Mouse (Mus musculus): ENCODE results near the gene Sept9. TPM values are rescaled to one million over a fixed set of nuclear protein-coding genes. Genes with fewer than 3 reads are reported as not detected.

Gene Sept9
- polyA plus RNA-seq, 1 experiment from 2014 or later, result 50.6 TPM

DNA sequence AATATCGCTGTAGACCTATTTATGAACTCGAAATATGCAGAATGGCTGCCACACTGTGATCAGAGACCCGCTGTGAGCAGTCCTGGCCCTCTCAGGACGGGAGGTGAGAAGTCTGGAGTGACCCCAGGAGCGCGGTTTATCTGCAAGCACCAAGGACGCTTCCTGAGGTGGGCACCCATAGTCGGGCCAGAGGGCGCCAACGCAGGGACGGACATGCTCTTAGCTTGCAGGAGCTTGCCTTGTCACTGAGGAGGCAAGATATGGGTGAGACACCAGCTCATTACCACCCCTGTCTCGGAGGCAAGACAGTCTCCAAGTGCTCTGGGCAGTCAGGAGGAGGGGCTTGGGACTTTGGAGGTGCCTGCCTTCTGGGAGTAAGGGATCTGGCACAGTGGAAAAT is 2.4 kb downstream of the Sept9 start:
- WGBS, result 79% methylated on average over 12 of the region's 12 CpGs
- peaks cover 29% of the 10 kb centered on the region for H3K4me1 ChIP-seq (replicated peaks)
- no peak for ATAC-seq (replicated peaks; ENCODE audit: insufficient number of reproducible peaks, insufficient read depth, low FRiP score, low read depth)
- H3K27me3 ChIP-seq, result peaks cover 62% of the 10 kb centered on the region
- H3K9me3 ChIP-seq (replicated peaks), result no peaks in the 10 kb centered on the region
- no peaks in the 10 kb centered on the region for H3K36me3 ChIP-seq
- H3K27ac ChIP-seq, result no peak overlapping the region
- H3K4me3 ChIP-seq, result no peak overlapping the region
- no peak overlapping the region for H3K9ac ChIP-seq
- H3K4me2 ChIP-seq, result no peak overlapping the region

DNA sequence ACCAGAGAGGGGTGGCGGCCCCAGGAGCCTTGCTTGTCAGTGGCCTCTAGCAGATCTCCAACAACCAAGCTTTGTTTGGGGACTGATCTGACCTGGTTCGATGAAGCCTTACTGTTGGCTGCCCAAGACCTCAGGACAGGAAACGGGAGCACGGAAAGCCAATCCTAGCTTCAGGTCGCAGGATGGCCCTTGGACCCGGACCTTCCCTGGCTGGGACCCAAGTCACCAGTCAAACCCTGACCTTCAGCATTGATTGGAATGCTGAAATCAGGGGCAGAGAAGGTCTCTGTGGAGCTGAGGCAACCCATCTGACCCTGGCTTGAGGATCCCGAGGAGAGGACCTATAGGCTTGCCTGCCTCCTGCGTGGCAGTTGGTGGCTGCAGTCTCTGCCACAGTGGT is 5.1 kb downstream of the Sept9 start:
- ATAC-seq (replicated peaks; ENCODE audit: insufficient number of reproducible peaks, insufficient read depth, low FRiP score, low read depth), result no peak
- Histone ChIP-seq H3K27me3 (peaks cover 39% of the 10 kb centered on the region), H3K4me2 (no peak overlapping the region), H3K27ac (no peak overlapping the region), H3K36me3 (no peaks in the 10 kb centered on the region), H3K4me3 (no peak overlapping the region), H3K4me1 (replicated peaks) (peaks cover 22% of the 10 kb centered on the region), H3K9ac (no peak overlapping the region), H3K9me3 (replicated peaks) (no peaks in the 10 kb centered on the region)
- WGBS, result 64% methylated on average over 8 of the region's 8 CpGs

GRCm38 (mm10) chr11:117205042-117205441 is 5.6 kb downstream of the Sept9 start:
- ATAC-seq (replicated peaks; ENCODE audit: insufficient number of reproducible peaks, insufficient read depth, low FRiP score, low read depth), result no peak

GRCm38 (mm10) chr11:117205447-117205846 is 6.0 kb downstream of the Sept9 start:
- H3K4me1 ChIP-seq (replicated peaks), result peaks cover 13% of the 10 kb centered on the region
- 85% methylated on average over 9 of the region's 9 CpGs for WGBS

More at GRCm38 (mm10) chr11:117205042-117205441, 5.6 kb downstream of the Sept9 start:
- Histone ChIP-seq H3K36me3 (no peaks in the 10 kb centered on the region), H3K4me2 (no peak overlapping the region), H3K4me3 (no peak overlapping the region), H3K27me3 (peaks cover 37% of the 10 kb centered on the region), H3K27ac (no peak overlapping the region), H3K4me1 (replicated peaks) (peaks cover 17% of the 10 kb centered on the region), H3K9ac (no peak overlapping the region), H3K9me3 (replicated peaks) (no peaks in the 10 kb centered on the region)
- 70% methylated on average over 6 of the region's 6 CpGs for WGBS

GRCm38 (mm10) chr11:117207436-117207835 is 8.0 kb downstream of the Sept9 start:
- H3K36me3 ChIP-seq, result no peaks in the 10 kb centered on the region
- peaks cover 15% of the 10 kb centered on the region; the same call in 1 of the 2 replicates for H3K27me3 ChIP-seq
- no peak overlapping the region for H3K27ac ChIP-seq

More at GRCm38 (mm10) chr11:117205447-117205846, 6.0 kb downstream of the Sept9 start:
- ATAC-seq (replicated peaks; ENCODE audit: insufficient number of reproducible peaks, insufficient read depth, low FRiP score, low read depth), result no peak
- no peak overlapping the region for H3K27ac ChIP-seq
- no peaks in the 10 kb centered on the region for H3K36me3 ChIP-seq
- H3K4me3 ChIP-seq, result no peak overlapping the region
- no peak overlapping the region for H3K4me2 ChIP-seq
- H3K9ac ChIP-seq, result no peak overlapping the region
- H3K27me3 ChIP-seq, result peaks cover 34% of the 10 kb centered on the region
- H3K9me3 ChIP-seq (replicated peaks), result no peaks in the 10 kb centered on the region

GRCm38 (mm10) chr11:117208151-117208673 is 8.8 kb downstream of the Sept9 start:
- Histone ChIP-seq H3K4me1 (replicated peaks) (peaks cover 7% of the 10 kb centered on the region; the same call in 1 of the 2 replicates), H3K9ac (no peak overlapping the region), H3K27ac (no peak overlapping the region), H3K36me3 (no peaks in the 10 kb centered on the region), H3K27me3 (peaks cover 13% of the 10 kb centered on the region; the same call in 1 of the 2 replicates), H3K9me3 (replicated peaks) (no peaks in the 10 kb centered on the region), H3K4me3 (no peak overlapping the region), H3K4me2 (no peak overlapping the region)
- ATAC-seq (replicated peaks; ENCODE audit: insufficient number of reproducible peaks, insufficient read depth, low FRiP score, low read depth), result no peak
- WGBS, result 71% methylated on average over 8 of the region's 8 CpGs

More at GRCm38 (mm10) chr11:117207436-117207835, 8.0 kb downstream of the Sept9 start:
- peaks cover 7% of the 10 kb centered on the region; the same call in 1 of the 2 replicates for H3K4me1 ChIP-seq (replicated peaks)
- no peak overlapping the region for H3K4me3 ChIP-seq
- WGBS, result 75% methylated on average over 5 of the region's 5 CpGs
- H3K9ac ChIP-seq, result no peak overlapping the region
- H3K9me3 ChIP-seq (replicated peaks), result no peaks in the 10 kb centered on the region
- ATAC-seq (replicated peaks; ENCODE audit: insufficient number of reproducible peaks, insufficient read depth, low FRiP score, low read depth), result no peak
- no peak overlapping the region for H3K4me2 ChIP-seq

GRCm38 (mm10) chr11:117216713-117217112 is 17.3 kb downstream of the Sept9 start:
- no peak overlapping the region for H3K27ac ChIP-seq
- H3K4me1 ChIP-seq (replicated peaks), result no peaks in the 10 kb centered on the region
- no peak overlapping the region for H3K4me2 ChIP-seq
- no peak overlapping the region for H3K9ac ChIP-seq
- no peak overlapping the region for H3K4me3 ChIP-seq
- H3K27me3 ChIP-seq, result no peaks in the 10 kb centered on the region
- H3K9me3 ChIP-seq (replicated peaks), result no peaks in the 10 kb centered on the region
- H3K36me3 ChIP-seq, result no peaks in the 10 kb centered on the region
- 47% methylated on average over 2 of the region's 2 CpGs for WGBS
- no peak for ATAC-seq (replicated peaks; ENCODE audit: insufficient number of reproducible peaks, insufficient read depth, low FRiP score, low read depth)

- ATAC-seq (replicated peaks; ENCODE audit: insufficient number of reproducible peaks, insufficient read depth, low FRiP score, low read depth), result no peak
- no peaks in the 10 kb centered on the region for H3K9me3 ChIP-seq (replicated peaks)
- no peaks in the 10 kb centered on the region for H3K36me3 ChIP-seq
- H3K27ac ChIP-seq, result no peak overlapping the region
- H3K9ac ChIP-seq, result no peak overlapping the region
- 87% methylated on average over 6 of the region's 6 CpGs for WGBS
- H3K4me1 ChIP-seq (replicated peaks), result no peaks in the 10 kb centered on the region
- H3K4me3 ChIP-seq, result no peak overlapping the region
- H3K27me3 ChIP-seq, result no peaks in the 10 kb centered on the region
- H3K4me2 ChIP-seq, result no peak overlapping the region
Observed at GRCm38 (mm10) chr11:117218070-117218469, 18.6 kb downstream of the Sept9 start.

GRCm38 (mm10) chr11:117218498-117218897 is 19.0 kb downstream of the Sept9 start:
- Histone ChIP-seq H3K36me3 (no peaks in the 10 kb centered on the region), H3K27ac (no peak overlapping the region), H3K9me3 (replicated peaks) (no peaks in the 10 kb centered on the region), H3K4me2 (no peak overlapping the region), H3K27me3 (no peaks in the 10 kb centered on the region), H3K4me1 (replicated peaks) (0 out of 2 replicates have a peak, but pooled peaks cover 2% of the 10 kb centered on the region), H3K4me3 (no peak overlapping the region), H3K9ac (no peak overlapping the region)
- no peak for ATAC-seq (replicated peaks; ENCODE audit: insufficient number of reproducible peaks, insufficient read depth, low FRiP score, low read depth)
- WGBS, result 85% methylated on average over 6 of the region's 6 CpGs

GRCm38 (mm10) chr11:117220777-117221176 is 21.3 kb downstream of the Sept9 start:
- H3K27ac ChIP-seq, result no peak overlapping the region
- no peaks in the 10 kb centered on the region for H3K9me3 ChIP-seq (replicated peaks)
- H3K9ac ChIP-seq, result no peak overlapping the region
- H3K36me3 ChIP-seq, result no peaks in the 10 kb centered on the region
- ATAC-seq (replicated peaks; ENCODE audit: insufficient number of reproducible peaks, insufficient read depth, low FRiP score, low read depth), result no peak
- H3K4me2 ChIP-seq, result no peak overlapping the region
- H3K27me3 ChIP-seq, result no peaks in the 10 kb centered on the region
- no peak overlapping the region for H3K4me3 ChIP-seq
- H3K4me1 ChIP-seq (replicated peaks), result 0 out of 2 replicates have a peak, but pooled peaks cover 7% of the 10 kb centered on the region
- WGBS, result 88% methylated on average over 8 of the region's 8 CpGs

DNA sequence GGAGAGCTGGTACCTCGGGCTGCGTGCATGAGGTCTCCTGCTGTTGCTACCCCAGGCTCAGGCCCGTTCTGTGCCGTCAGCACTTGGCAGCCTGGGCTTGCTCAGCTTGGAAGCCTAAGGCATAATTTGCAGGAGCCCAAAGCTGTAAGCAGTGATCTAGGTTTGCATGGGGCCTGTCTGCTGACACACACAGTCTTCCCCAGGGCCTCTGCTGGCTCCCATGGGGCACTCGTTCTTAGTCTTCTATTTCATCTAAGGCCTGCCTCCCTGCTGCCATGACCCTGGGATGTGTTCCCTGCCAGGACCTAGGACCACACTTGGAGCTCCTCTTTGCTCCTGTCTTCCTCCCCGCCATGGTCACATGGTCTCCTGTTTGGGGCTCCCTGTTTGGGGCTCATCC is 21.7 kb downstream of the Sept9 start:
- H3K9ac ChIP-seq, result no peak overlapping the region
- H3K9me3 ChIP-seq (replicated peaks), result no peaks in the 10 kb centered on the region
- H3K4me3 ChIP-seq, result no peak overlapping the region
- H3K4me1 ChIP-seq (replicated peaks), result 0 out of 2 replicates have a peak, but pooled peaks cover 7% of the 10 kb centered on the region
- no peak overlapping the region for H3K27ac ChIP-seq
- H3K4me2 ChIP-seq, result no peak overlapping the region
- H3K36me3 ChIP-seq, result no peaks in the 10 kb centered on the region
- no peak for ATAC-seq (replicated peaks; ENCODE audit: insufficient number of reproducible peaks, insufficient read depth, low FRiP score, low read depth)
- WGBS, result 77% methylated on average over 6 of the region's 6 CpGs
- no peaks in the 10 kb centered on the region for H3K27me3 ChIP-seq

DNA sequence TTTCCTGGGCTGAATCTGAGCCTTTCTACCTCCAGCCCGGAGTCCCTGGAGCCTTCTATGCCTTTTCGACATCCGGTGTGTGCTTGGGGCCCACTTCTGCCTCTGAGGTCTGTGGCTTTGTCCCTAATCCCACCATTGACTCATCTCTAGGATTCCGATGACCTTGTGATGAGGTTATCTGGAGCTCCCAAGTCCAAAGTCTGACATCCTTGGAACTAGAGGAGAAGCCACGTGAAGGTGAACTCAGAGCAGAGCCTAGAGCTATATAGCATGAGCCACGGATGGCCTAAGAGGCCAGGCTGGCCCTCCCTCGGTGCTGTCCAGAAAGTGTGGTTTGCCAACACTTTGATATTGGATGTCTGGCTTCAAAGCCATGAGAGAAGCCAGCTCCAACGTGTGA is 23.4 kb downstream of the Sept9 start:
- Histone ChIP-seq H3K27ac (no peak overlapping the region), H3K36me3 (no peaks in the 10 kb centered on the region), H3K4me1 (replicated peaks) (0 out of 2 replicates have a peak, but pooled peaks cover 7% of the 10 kb centered on the region), H3K4me3 (no peak overlapping the region), H3K27me3 (no peaks in the 10 kb centered on the region), H3K4me2 (no peak overlapping the region), H3K9ac (no peak overlapping the region), H3K9me3 (replicated peaks) (no peaks in the 10 kb centered on the region)
- 73% methylated on average over 8 of the region's 8 CpGs for WGBS
- ATAC-seq (replicated peaks; ENCODE audit: insufficient number of reproducible peaks, insufficient read depth, low FRiP score, low read depth), result no peak
